Mouse (Mus musculus) limb, embryonic 12.5 days (tissue): ENCODE results near the gene Szrd1. TPM values are rescaled to one million over a fixed set of nuclear protein-coding genes. Genes with fewer than 3 reads are reported as not detected.

Experiments used
- ATAC-seq: fragments of 200-750 bp; cut with Nextera tagmentation; 2 replicates; pipeline ENCODE4 v1.8.0; 2017; ENCODE audit warnings: low read depth, moderate TSS enrichment; ENCODE audit not compliant: insufficient number of reproducible peaks, insufficient read depth, low FRiP score, low TSS enrichment
- H3K27ac ChIP-seq: fragments of 300-500 bp; sonication (generic); 2 replicates; pipeline ENCODE4 v1.5.1; 2016; ENCODE audit warnings: mild to moderate bottlenecking, moderate library complexity
- H3K27me3 ChIP-seq: fragments of 300-500 bp; sonication (generic); 2 replicates; pipeline ENCODE4 v1.6.1; 2016; ENCODE audit warnings: mild to moderate bottlenecking, moderate library complexity
- H3K36me3 ChIP-seq: fragments of 300-500 bp; sonication (generic); 2 replicates; pipeline ENCODE4 v1.6.1; 2016; ENCODE audit warnings: mild to moderate bottlenecking, moderate library complexity
- H3K4me1 ChIP-seq: fragments of 300-500 bp; sonication (generic); replicated peaks from 2 replicates; pipeline ENCODE4 v1.6.1; 2016
- H3K4me2 ChIP-seq: fragments of 300-500 bp; sonication (generic); 2 replicates; pipeline ENCODE4 v1.6.1; 2016; ENCODE audit warnings: mild to moderate bottlenecking, moderate library complexity
- H3K4me3 ChIP-seq: fragments of 300-500 bp; sonication (generic); replicated peaks from 2 replicates; pipeline ENCODE4 v1.5.1; 2016; ENCODE audit warnings: mild to moderate bottlenecking
- H3K9ac ChIP-seq: fragments of 300-500 bp; sonication (generic); replicated peaks from 2 replicates; pipeline ENCODE4 v1.6.1; 2016; ENCODE audit warnings: mild to moderate bottlenecking, moderate library complexity
- H3K9me3 ChIP-seq: fragments of 300-500 bp; sonication (generic); 2 replicates; pipeline ENCODE4 v1.6.1; 2016; ENCODE audit warnings: mild to moderate bottlenecking, moderate library complexity
- WGBS: fragments of 180-500 bp; shearing (Covaris S2); methylation state at CpG from one replicate; pipeline ENCODE4 v1.1.7; 2016; 5-methylcytosine and 5-hydroxymethylcytosine counted together
- polyA plus RNA-seq: library from polyadenylated mRNA; unstranded; fragments of >200 nt; fragmentation: Nextera tagmentation; extraction: Ambion mirVana; gene quantifications from 2 replicates; pipeline ENCODE4 v1.2.1, GENCODE M21; 2016

Szrd1 gene
- polyA plus RNA-seq, 1 experiment from 2014 or later: 34.2 TPM

- Histone ChIP-seq H3K4me2 (no peak overlapping the region), H3K27me3 (no peaks in the 10 kb centered on the region), H3K4me3 (no peak overlapping the region), H3K36me3 (peaks cover 13% of the 10 kb centered on the region), H3K9me3 (no peaks in the 10 kb centered on the region), H3K9ac (no peak overlapping the region), H3K4me1 (peaks cover 76% of the 10 kb centered on the region), H3K27ac (peak overlapping the region; percentile 37; the same call in 1 of the 2 replicates)
- no peak for ATAC-seq
- WGBS: 68% methylated on average over 8 of the region's 8 CpGs
Observed at GRCm38 (mm10) chr4:141134031-141134441, 5.5 kb downstream of the Szrd1 start.

GRCm38 (mm10) chr4:141133227-141133626, 6.3 kb downstream of the Szrd1 start:
- H3K4me1 ChIP-seq: peaks cover 73% of the 10 kb centered on the region
- WGBS: 56% methylated on average over 8 of the region's 8 CpGs

GRCm38 (mm10) chr4:141132191-141132590, 7.4 kb downstream of the Szrd1 start:
- H3K36me3 ChIP-seq: peaks cover 13% of the 10 kb centered on the region
- peak overlapping the region; percentile 89 for H3K27ac ChIP-seq
- no peak overlapping the region for H3K9ac ChIP-seq
- H3K4me1 ChIP-seq: peaks cover 66% of the 10 kb centered on the region
- 40% methylated on average over 8 of the region's 8 CpGs for WGBS
- H3K9me3 ChIP-seq: no peaks in the 10 kb centered on the region
- ATAC-seq: no peak
- no peak overlapping the region for H3K4me3 ChIP-seq
- H3K27me3 ChIP-seq: no peaks in the 10 kb centered on the region
- H3K4me2 ChIP-seq: peak overlapping the region; percentile 27

More at GRCm38 (mm10) chr4:141133227-141133626, 6.3 kb downstream of the Szrd1 start:
- Histone ChIP-seq H3K9me3 (no peaks in the 10 kb centered on the region), H3K27me3 (no peaks in the 10 kb centered on the region), H3K36me3 (peaks cover 13% of the 10 kb centered on the region), H3K4me2 (no peak overlapping the region), H3K9ac (0 out of 2 replicates have a peak overlapping the region, but pooled peaks have one; percentile 2), H3K27ac (no peak overlapping the region), H3K4me3 (no peak overlapping the region)
- no peak for ATAC-seq

GRCm38 (mm10) chr4:141131531-141132061, 8.0 kb downstream of the Szrd1 start:
- no peak overlapping the region for H3K9ac ChIP-seq
- H3K4me1 ChIP-seq: peaks cover 61% of the 10 kb centered on the region
- 0 out of 2 replicates have a peak, but pooled peaks have one; percentile 40 for ATAC-seq

GRCm38 (mm10) chr4:141130704-141131342, 8.8 kb downstream of the Szrd1 start:
- peak overlapping the region; percentile 89 for H3K27ac ChIP-seq
- 85% methylated on average over 6 of the region's 6 CpGs for WGBS

More at GRCm38 (mm10) chr4:141131531-141132061, 8.0 kb downstream of the Szrd1 start:
- H3K4me2 ChIP-seq: peak overlapping the region; percentile 27
- H3K27me3 ChIP-seq: no peaks in the 10 kb centered on the region
- 52% methylated on average over 5 of the region's 5 CpGs for WGBS
- H3K4me3 ChIP-seq: no peak overlapping the region
- no peaks in the 10 kb centered on the region for H3K9me3 ChIP-seq
- peaks cover 13% of the 10 kb centered on the region for H3K36me3 ChIP-seq
- H3K27ac ChIP-seq: peak overlapping the region; percentile 89

GRCm38 (mm10) chr4:141129190-141129710, 10.3 kb downstream of the Szrd1 start:
- Histone ChIP-seq H3K36me3 (peaks cover 6% of the 10 kb centered on the region; the same call in 1 of the 2 replicates), H3K9ac (no peak overlapping the region), H3K9me3 (no peaks in the 10 kb centered on the region), H3K4me2 (no peak overlapping the region), H3K4me3 (no peak overlapping the region), H3K27ac (peak overlapping the region; percentile 29; the same call in 1 of the 2 replicates), H3K4me1 (peaks cover 44% of the 10 kb centered on the region), H3K27me3 (no peaks in the 10 kb centered on the region)
- 39% methylated on average over 6 of the region's 6 CpGs for WGBS
- ATAC-seq: no peak

More at GRCm38 (mm10) chr4:141130704-141131342, 8.8 kb downstream of the Szrd1 start:
- no peak for ATAC-seq
- H3K9me3 ChIP-seq: no peaks in the 10 kb centered on the region
- peaks cover 54% of the 10 kb centered on the region for H3K4me1 ChIP-seq
- H3K36me3 ChIP-seq: peaks cover 16% of the 10 kb centered on the region
- H3K4me2 ChIP-seq: no peak overlapping the region; the same call in 1 of the 2 replicates
- H3K9ac ChIP-seq: no peak overlapping the region
- no peaks in the 10 kb centered on the region for H3K27me3 ChIP-seq
- H3K4me3 ChIP-seq: no peak overlapping the region

GRCm38 (mm10) chr4:141123065-141123464, 16.5 kb downstream of the Szrd1 start:
- Histone ChIP-seq H3K9ac (no peak overlapping the region), H3K27ac (no peak overlapping the region), H3K36me3 (peaks cover 21% of the 10 kb centered on the region), H3K4me1 (peaks cover 4% of the 10 kb centered on the region; the same call in 1 of the 2 replicates), H3K4me3 (no peak overlapping the region), H3K27me3 (no peaks in the 10 kb centered on the region), H3K4me2 (no peak overlapping the region), H3K9me3 (no peaks in the 10 kb centered on the region)
- 30% methylated on average over 1 of the region's 1 CpGs for WGBS
- no peak for ATAC-seq

GRCm38 (mm10) chr4:141122663-141123062, 16.9 kb downstream of the Szrd1 start:
- 83% methylated on average over 7 of the region's 7 CpGs for WGBS
- Histone ChIP-seq H3K4me1 (peaks cover 4% of the 10 kb centered on the region; the same call in 1 of the 2 replicates), H3K9ac (no peak overlapping the region), H3K4me3 (no peak overlapping the region), H3K36me3 (peaks cover 25% of the 10 kb centered on the region), H3K27me3 (no peaks in the 10 kb centered on the region), H3K27ac (no peak overlapping the region), H3K4me2 (no peak overlapping the region), H3K9me3 (no peaks in the 10 kb centered on the region)
- ATAC-seq: no peak

GRCm38 (mm10) chr4:141120700-141121099, 18.9 kb downstream of the Szrd1 start:
- no peak overlapping the region for H3K27ac ChIP-seq
- no peaks in the 10 kb centered on the region for H3K27me3 ChIP-seq
- H3K9ac ChIP-seq: no peak overlapping the region
- peaks cover 42% of the 10 kb centered on the region for H3K36me3 ChIP-seq
- no peak for ATAC-seq
- peaks cover 4% of the 10 kb centered on the region; the same call in 1 of the 2 replicates for H3K4me1 ChIP-seq
- H3K4me3 ChIP-seq: no peak overlapping the region
- no peak overlapping the region for H3K4me2 ChIP-seq
- H3K9me3 ChIP-seq: no peaks in the 10 kb centered on the region
- WGBS: 31% methylated on average over 11 of the region's 11 CpGs

GRCm38 (mm10) chr4:141118691-141119090, 20.9 kb downstream of the Szrd1 start:
- H3K9me3 ChIP-seq: no peaks in the 10 kb centered on the region
- 89% methylated on average over 4 of the region's 4 CpGs for WGBS
- H3K27me3 ChIP-seq: no peaks in the 10 kb centered on the region
- no peak overlapping the region for H3K9ac ChIP-seq
- ATAC-seq: no peak
- H3K27ac ChIP-seq: no peak overlapping the region
- H3K4me3 ChIP-seq: no peak overlapping the region
- H3K4me2 ChIP-seq: no peak overlapping the region
- H3K36me3 ChIP-seq: peaks cover 61% of the 10 kb centered on the region
- peaks cover 5% of the 10 kb centered on the region; the same call in 1 of the 2 replicates for H3K4me1 ChIP-seq

GRCm38 (mm10) chr4:141115398-141115797, 24.2 kb downstream of the Szrd1 start:
- no peaks in the 10 kb centered on the region for H3K27me3 ChIP-seq
- H3K9me3 ChIP-seq: peaks cover 7% of the 10 kb centered on the region; the same call in 1 of the 2 replicates
- WGBS: 83% methylated on average over 8 of the region's 8 CpGs
- H3K4me1 ChIP-seq: peaks cover 3% of the 10 kb centered on the region; the same call in 1 of the 2 replicates
- no peak overlapping the region for H3K4me3 ChIP-seq
- H3K27ac ChIP-seq: no peak overlapping the region
- ATAC-seq: no peak
- peaks cover 89% of the 10 kb centered on the region for H3K36me3 ChIP-seq
- no peak overlapping the region for H3K9ac ChIP-seq
- H3K4me2 ChIP-seq: no peak overlapping the region
